Mouse (Mus musculus) cerebellum, adult 2 months (tissue): ENCODE measurements around the gene Cdh23.

Experiments
- CTCF ChIP-seq: fragments of 200-500 bp; IDR thresholded peaks from 2 replicates; pipeline ENCODE4 v1.5.1; 2011; ENCODE audit warnings: low read depth, mild to moderate bottlenecking, control low read depth, low read length, moderate library complexity, borderline replicate concordance; ENCODE audit not compliant: insufficient read depth
- POLR2A ChIP-seq: fragments of 200-500 bp; IDR thresholded peaks from 2 replicates; pipeline ENCODE4 v1.6.1; 2011; ENCODE audit warnings: low read length, control low read depth, borderline replicate concordance; ENCODE audit not compliant: insufficient read depth

DNA sequence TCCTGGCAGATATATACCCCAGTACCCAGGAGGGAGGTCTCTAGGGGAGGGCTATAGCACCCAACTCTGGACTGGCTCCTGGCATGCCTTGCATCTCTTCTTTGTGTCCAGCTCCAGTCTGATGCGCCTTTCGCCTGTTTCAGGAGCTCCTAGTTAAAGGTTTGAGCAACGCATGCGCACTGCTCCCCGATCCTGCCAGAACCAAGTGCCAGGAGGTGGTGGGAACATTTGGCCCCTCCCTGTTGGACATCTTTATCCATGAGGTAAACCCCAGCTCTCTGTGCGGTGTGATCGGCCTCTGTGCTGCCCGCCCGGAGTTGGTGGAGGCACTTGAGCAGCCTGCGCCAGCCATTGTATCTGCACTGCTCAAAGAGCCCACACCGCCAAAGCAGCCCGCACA is 396.7 kb downstream of the Cdh23 start:
- TF ChIP-seq POLR2A, result no peak
- no peak for TF ChIP-seq CTCF
